Mouse (Mus musculus) ovary, postnatal 14 days (tissue): Measurements from ENCODE around the gene Cdc6.

ENCODE experiments used
- DNase-seq: peaks from one replicate; pipeline ENCODE4 v3.0.0; 2022; ENCODE audit warnings: low spot score

The Cdc6 gene

GRCm38 (mm10) chr11:98943741-98944461 is 36.3 kb downstream of the Cdc6 start:
- DNase-seq: peak; percentile 5

GRCm38 (mm10) chr11:98944897-98945604 is 37.5 kb downstream of the Cdc6 start:
- no peak for DNase-seq

- no peak for DNase-seq
Observed at GRCm38 (mm10) chr11:98945605-98945977, 38.0 kb downstream of the Cdc6 start.

GRCm38 (mm10) chr11:98947969-98948569 is 40.5 kb downstream of the Cdc6 start:
- DNase-seq: no peak

GRCm38 (mm10) chr11:98949242-98949957 is 41.8 kb downstream of the Cdc6 start:
- DNase-seq: no peak

- DNase-seq: no peak
Observed at GRCm38 (mm10) chr11:98949958-98950460, 42.4 kb downstream of the Cdc6 start.

- no peak for DNase-seq
Observed at GRCm38 (mm10) chr11:98950484-98950883, 42.9 kb downstream of the Cdc6 start.

- DNase-seq: peak; percentile 92
Observed at GRCm38 (mm10) chr11:98951026-98951906, 43.7 kb downstream of the Cdc6 start.

- no peak for DNase-seq
Observed at GRCm38 (mm10) chr11:98952111-98952510, 44.5 kb downstream of the Cdc6 start.

GRCm38 (mm10) chr11:98952736-98953135 is 45.1 kb downstream of the Cdc6 start:
- DNase-seq: no peak

GRCm38 (mm10) chr11:98953361-98953760 is 45.8 kb downstream of the Cdc6 start:
- DNase-seq: no peak

- DNase-seq: no peak
Observed at GRCm38 (mm10) chr11:98953835-98954320, 46.3 kb downstream of the Cdc6 start.

GRCm38 (mm10) chr11:98954373-98954772 is 46.8 kb downstream of the Cdc6 start:
- DNase-seq: peak; percentile 75

- no peak for DNase-seq
Observed at GRCm38 (mm10) chr11:98954801-98955706, 47.5 kb downstream of the Cdc6 start.

- DNase-seq: no peak
Observed at GRCm38 (mm10) chr11:98955707-98956235, 48.2 kb downstream of the Cdc6 start.

- DNase-seq: no peak
Observed at GRCm38 (mm10) chr11:98956340-98956739, 48.7 kb downstream of the Cdc6 start.

- peak; percentile 72 for DNase-seq
Observed at GRCm38 (mm10) chr11:98959437-98960312, 52.1 kb downstream of the Cdc6 start.

- peak; percentile 73 for DNase-seq
Observed at GRCm38 (mm10) chr11:98960313-98960906, 52.8 kb downstream of the Cdc6 start.
